27 mouse cellular contexts compared by ENCODE assay signal in genomic region chr2:4824067-4824466, GRCm38 (mm10). TPM values are rescaled to one million over a fixed set of nuclear protein-coding genes. Genes with fewer than 3 reads are reported as not detected.
DNase-seq lines count a peak whose midpoint lies in the region; ATAC-seq and TF ChIP-seq lines count a peak whose summit lies in the region.
"Had no signal": no experiment of that assay in that cellular context is flagged by ENCODE, and none has a peak within 500 bp of the region (broad histone marks: within the 10 kb centered on the region; RNA-seq: fewer than 3 reads in every experiment).

No protein-coding gene starts in this region.

- no peak overlapping the region for H3K4me3 ChIP-seq in lung, adult 2 months (replicated peaks; ENCODE audit: extremely low read depth, low read depth, low read length)
- no peak overlapping the region for H3K4me3 ChIP-seq in intestine, embryonic 16.5 days (ENCODE audit: low read length)
- H3K4me3 ChIP-seq in stomach, postnatal 0 days (ENCODE audit: low read depth, low read length), result no peak overlapping the region
- no peak overlapping the region for H3K4me3 ChIP-seq in kidney, embryonic 16.5 days (ENCODE audit: low read length)
- H3K4me3 ChIP-seq: embryonic facial prominence, embryonic 12.5 days; hindbrain, embryonic 10.5 days; hindbrain, embryonic 15.5 days; kidney, embryonic 15.5 days; layer of hippocampus, adult 2 months; liver, embryonic 12.5 days; midbrain, embryonic 10.5 days; neural tube, embryonic 13.5 days had no signal

- no peak overlapping the region for H3K4me2 ChIP-seq in intestine, embryonic 16.5 days (ENCODE audit: low read depth, low read length)
- no peak overlapping the region for H3K4me2 ChIP-seq in stomach, postnatal 0 days (replicated peaks; ENCODE audit: low read depth)
- no peak overlapping the region for H3K4me2 ChIP-seq in kidney, embryonic 16.5 days (replicated peaks; ENCODE audit: low read depth, low read length)
- H3K4me2 ChIP-seq: embryonic facial prominence, embryonic 12.5 days; hindbrain, embryonic 15.5 days; kidney, embryonic 15.5 days; liver, embryonic 12.5 days; neural tube, embryonic 13.5 days had no signal

- no peak overlapping the region for H3K27ac ChIP-seq in intestine, embryonic 16.5 days (ENCODE audit: low read length)
- no peak overlapping the region for H3K27ac ChIP-seq in stomach, postnatal 0 days (replicated peaks)
- H3K27ac ChIP-seq in kidney, embryonic 16.5 days (ENCODE audit: low read length), result no peak overlapping the region
- H3K27ac ChIP-seq: embryonic facial prominence, embryonic 12.5 days; hindbrain, embryonic 10.5 days; hindbrain, embryonic 15.5 days; kidney, embryonic 15.5 days; layer of hippocampus, adult 2 months; liver, embryonic 12.5 days; midbrain, embryonic 10.5 days; neural tube, embryonic 13.5 days had no signal

- no peak for TF ChIP-seq EP300 in stomach, postnatal 0 days (optimal IDR thresholded peaks at IDR 0.05)

- no peak for TF ChIP-seq POLR2A in lung, adult 2 months (IDR thresholded peaks at IDR 0.05; ENCODE audit: borderline replicate concordance, extremely low read depth, low read depth, low read length)

- ATAC-seq in intestine, embryonic 16.5 days, result peak; percentile 54; the same call in 1 of the 2 replicates
- ATAC-seq in stomach, postnatal 0 days (ENCODE audit: low FRiP score, low TSS enrichment), result peak; percentile 74
- ATAC-seq in kidney, embryonic 16.5 days (ENCODE audit: low FRiP score, low TSS enrichment), result no peak
- ATAC-seq: forebrain, embryonic 14.5 days; inflammation-experienced regulatory T-cells, adult 6 months; liver, embryonic 12.5 days; liver, postnatal 0 days had no signal

- H3K27me3 ChIP-seq in intestine, embryonic 16.5 days (replicated peaks; ENCODE audit: control insufficient read depth, insufficient read depth, low read length), result no peaks in the 10 kb centered on the region
- H3K27me3 ChIP-seq in stomach, postnatal 0 days (ENCODE audit: control insufficient read depth, insufficient read depth, low read length), result no peaks in the 10 kb centered on the region
- H3K27me3 ChIP-seq in kidney, embryonic 16.5 days (ENCODE audit: insufficient read depth, low read length), result no peaks in the 10 kb centered on the region
- H3K27me3 ChIP-seq: embryonic facial prominence, embryonic 12.5 days; hindbrain, embryonic 15.5 days; kidney, embryonic 15.5 days; neural tube, embryonic 13.5 days had no signal

- DNase-seq in lung, adult 2 months, result peak; percentile 11
- DNase-seq in lung, postnatal 25 days (ENCODE audit: low spot score), result no peak
- peak; percentile 8 for DNase-seq in lung, postnatal 10 days
- DNase-seq in stomach, postnatal 0 days (ENCODE audit: low spot score), result peak; percentile 64
- no peak for DNase-seq in urinary bladder, postnatal 4 days (ENCODE audit: low spot score in 2 of 2)
- DNase-seq: adrenal gland, adult 8-10 months; cerebellum, adult 8-10 months; cerebellum, postnatal 25 days; embryo, embryonic 11 days; gastrocnemius, postnatal 14 days; heart, postnatal 14 days; kidney, postnatal 36 days; left cerebral cortex, postnatal 4 days; liver, postnatal 0 days had no signal

- H3K36me3 ChIP-seq in intestine, embryonic 16.5 days (ENCODE audit: control insufficient read depth, insufficient read depth, low read length), result no peaks in the 10 kb centered on the region
- no peaks in the 10 kb centered on the region for H3K36me3 ChIP-seq in stomach, postnatal 0 days (ENCODE audit: control insufficient read depth, insufficient read depth, low read length)
- H3K36me3 ChIP-seq in kidney, embryonic 16.5 days (ENCODE audit: insufficient read depth, low read length), result no peaks in the 10 kb centered on the region
- H3K36me3 ChIP-seq: embryonic facial prominence, embryonic 12.5 days; G1E; hindbrain, embryonic 10.5 days; hindbrain, embryonic 15.5 days; kidney, embryonic 15.5 days; liver, embryonic 12.5 days; midbrain, embryonic 10.5 days; neural tube, embryonic 13.5 days had no signal

- no peak overlapping the region for H3K9ac ChIP-seq in intestine, embryonic 16.5 days (ENCODE audit: low read depth, low read length)
- no peak overlapping the region for H3K9ac ChIP-seq in stomach, postnatal 0 days (ENCODE audit: low read length)
- no peak overlapping the region for H3K9ac ChIP-seq in kidney, embryonic 16.5 days (replicated peaks; ENCODE audit: low read length)
- H3K9ac ChIP-seq: embryonic facial prominence, embryonic 12.5 days; hindbrain, embryonic 15.5 days; kidney, embryonic 15.5 days; liver, embryonic 12.5 days; liver, postnatal 0 days; neural tube, embryonic 13.5 days had no signal

- WGBS in lung, adult 2 months, result 48% methylated on average over 9 of the region's 9 CpGs
- 53% methylated on average over 9 of the region's 9 CpGs for WGBS in intestine, embryonic 16.5 days
- WGBS in stomach, postnatal 0 days, result 49% methylated on average over 9 of the region's 9 CpGs
- 65% methylated on average over 9 of the region's 9 CpGs for WGBS in kidney, embryonic 16.5 days

- 0 out of 2 replicates have a peak, but pooled peaks have one; percentile 5 for TF ChIP-seq CTCF in lung, adult 2 months (IDR thresholded peaks at IDR 0.05; ENCODE audit: insufficient read depth, low read length)
- TF ChIP-seq CTCF in stomach, postnatal 0 days (IDR thresholded peaks at IDR 0.05; ENCODE audit: low read depth), result peak; percentile 23; the same call in 1 of the 2 replicates

- H3K4me1 ChIP-seq in lung, adult 2 months (ENCODE audit: control insufficient read depth, insufficient read depth, low read length), result no peaks in the 10 kb centered on the region
- peaks cover 9% of the 10 kb centered on the region; the same call in 1 of the 2 replicates for H3K4me1 ChIP-seq in intestine, embryonic 16.5 days (ENCODE audit: control insufficient read depth, insufficient read depth, low read length)
- no peaks in the 10 kb centered on the region for H3K4me1 ChIP-seq in stomach, postnatal 0 days (replicated peaks; ENCODE audit: control insufficient read depth, insufficient read depth)
- no peaks in the 10 kb centered on the region; the same call in 1 of the 2 replicates for H3K4me1 ChIP-seq in kidney, embryonic 16.5 days (ENCODE audit: insufficient read depth, low read length)
- H3K4me1 ChIP-seq: embryonic facial prominence, embryonic 12.5 days; hindbrain, embryonic 15.5 days; liver, embryonic 12.5 days; midbrain, embryonic 10.5 days; neural tube, embryonic 13.5 days had no signal

- no peaks in the 10 kb centered on the region for H3K9me3 ChIP-seq in intestine, embryonic 16.5 days (ENCODE audit: control insufficient read depth, low read length)
- H3K9me3 ChIP-seq in stomach, postnatal 0 days (ENCODE audit: control insufficient read depth, low read length), result no peaks in the 10 kb centered on the region
- no peaks in the 10 kb centered on the region for H3K9me3 ChIP-seq in kidney, embryonic 16.5 days (ENCODE audit: low read length)
- H3K9me3 ChIP-seq: G1E; hindbrain, embryonic 15.5 days; kidney, embryonic 15.5 days; liver, embryonic 12.5 days had no signal

RNA-seq across cellular contexts. Expression of gene Sephs1, which starts 57.3 kb away (rescaled TPM):
- 14.5 and 19.0 TPM in 2 replicates for polyA plus RNA-seq in lung, adult 2 months (2012; rRNA removed)
- 48.7 and 51.5 TPM in 2 replicates for polyA plus RNA-seq in intestine, embryonic 16.5 days (2015; fragmentation: Nextera tagmentation; extraction: Ambion mirVana)
- 23.5 and 25.7 TPM in 2 replicates for polyA plus RNA-seq in stomach, postnatal 0 days (2015; fragmentation: Nextera tagmentation; extraction: Ambion mirVana)
- 81.0 and 82.4 TPM in 2 replicates for polyA plus RNA-seq in kidney, embryonic 16.5 days (2015; fragmentation: Nextera tagmentation; extraction: Ambion mirVana)

Comparison
In these comparisons a context has a peak if more than half of its experiments do, and no peak if none do; other contexts are left out.
1. DNase-seq: peak in lung, adult 2 months (single experiment), lung, postnatal 10 days (single experiment) and stomach, postnatal 0 days (single experiment); none in lung, postnatal 25 days (single experiment) and urinary bladder, postnatal 4 days (0 of 2).